Mouse (Mus musculus): ENCODE measurements at regions not wholly inside any gene's neighbourhood (a gene's known extent, or its start where the extent isn't known, plus 50 kb on each side); places are given as distances from the start of the nearest gene placed in this dataset.
A peak's percentile ranks its signal among the peaks of the same experiment; 100 is the strongest.

- no peak for TF ChIP-seq CTCF (IDR thresholded peaks at IDR 0.05; ENCODE audit: low read depth)
- TF ChIP-seq EP300 (IDR thresholded peaks at IDR 0.05; ENCODE audit: low read depth) = no peak
- Histone ChIP-seq H3K27me3 (ENCODE audit: insufficient read depth, low read length) (no peaks in the 10 kb centered on the region), H3K9me3 (ENCODE audit: low read length) (no peaks in the 10 kb centered on the region), H3K4me2 (ENCODE audit: low read depth, low read length) (no peak overlapping the region), H3K4me1 (ENCODE audit: insufficient read depth) (no peaks in the 10 kb centered on the region), H3K27ac (ENCODE audit: low read depth) (no peak overlapping the region), H3K4me3 (ENCODE audit: low read depth, low read length) (no peak overlapping the region), H3K36me3 (replicated peaks; ENCODE audit: insufficient read depth, low read length) (no peaks in the 10 kb centered on the region), H3K9ac (replicated peaks) (no peak overlapping the region)
- WGBS (ENCODE audit: insufficient replicate concordance) = 81% methylated on average over 2 of the region's 2 CpGs
- no peak for DNase-seq
- ATAC-seq = no peak
Observed at GRCm38 (mm10) chr17:64505956-64506355, 94.6 kb upstream of the Man2a1 start.

GRCm38 (mm10) chr17:64511139-64511779 is 89.3 kb upstream of the Man2a1 start:
- no peaks in the 10 kb centered on the region for H3K36me3 ChIP-seq (replicated peaks; ENCODE audit: insufficient read depth, low read length)
- no peaks in the 10 kb centered on the region for H3K27me3 ChIP-seq (ENCODE audit: insufficient read depth, low read length)
- no peaks in the 10 kb centered on the region for H3K9me3 ChIP-seq (ENCODE audit: low read length)
- no peak overlapping the region for H3K4me3 ChIP-seq (ENCODE audit: low read depth, low read length)
- H3K27ac ChIP-seq (ENCODE audit: low read depth) = no peak overlapping the region
- no peak for DNase-seq
- no peaks in the 10 kb centered on the region for H3K4me1 ChIP-seq (ENCODE audit: insufficient read depth)
- H3K4me2 ChIP-seq (ENCODE audit: low read depth, low read length) = no peak overlapping the region
- no peak for ATAC-seq
- 73% methylated on average over 3 of the region's 3 CpGs for WGBS (ENCODE audit: insufficient replicate concordance)
- TF ChIP-seq CTCF (IDR thresholded peaks at IDR 0.05; ENCODE audit: low read depth) (no peak), EP300 (IDR thresholded peaks at IDR 0.05; ENCODE audit: low read depth) (no peak)
- H3K9ac ChIP-seq (replicated peaks) = no peak overlapping the region

- DNase-seq (peak; percentile 19), ATAC-seq (no peak)
- TF ChIP-seq EP300 (IDR thresholded peaks at IDR 0.05; ENCODE audit: low read depth) (no peak), CTCF (IDR thresholded peaks at IDR 0.05; ENCODE audit: low read depth) (peak; percentile 71)
- Histone ChIP-seq H3K27me3 (ENCODE audit: insufficient read depth, low read length) (no peaks in the 10 kb centered on the region), H3K4me3 (ENCODE audit: low read depth, low read length) (no peak overlapping the region), H3K4me2 (ENCODE audit: low read depth, low read length) (no peak overlapping the region), H3K9me3 (ENCODE audit: low read length) (no peaks in the 10 kb centered on the region), H3K36me3 (replicated peaks; ENCODE audit: insufficient read depth, low read length) (no peaks in the 10 kb centered on the region), H3K9ac (replicated peaks) (no peak overlapping the region), H3K27ac (ENCODE audit: low read depth) (no peak overlapping the region), H3K4me1 (ENCODE audit: insufficient read depth) (no peaks in the 10 kb centered on the region)
- 63% methylated on average over 8 of the region's 8 CpGs for WGBS (ENCODE audit: insufficient replicate concordance)
Observed at GRCm38 (mm10) chr17:64522213-64522612, 78.3 kb upstream of the Man2a1 start.

GRCm38 (mm10) chr17:64523899-64524298 is 76.6 kb upstream of the Man2a1 start:
- Histone ChIP-seq H3K27ac (ENCODE audit: low read depth) (no peak overlapping the region), H3K36me3 (replicated peaks; ENCODE audit: insufficient read depth, low read length) (no peaks in the 10 kb centered on the region), H3K27me3 (ENCODE audit: insufficient read depth, low read length) (no peaks in the 10 kb centered on the region), H3K4me1 (ENCODE audit: insufficient read depth) (no peaks in the 10 kb centered on the region), H3K9me3 (ENCODE audit: low read length) (no peaks in the 10 kb centered on the region), H3K4me2 (ENCODE audit: low read depth, low read length) (no peak overlapping the region), H3K9ac (replicated peaks) (no peak overlapping the region), H3K4me3 (ENCODE audit: low read depth, low read length) (no peak overlapping the region)
- no peak for ATAC-seq
- DNase-seq = no peak
- TF ChIP-seq CTCF (IDR thresholded peaks at IDR 0.05; ENCODE audit: low read depth) = no peak
- TF ChIP-seq EP300 (IDR thresholded peaks at IDR 0.05; ENCODE audit: low read depth) = no peak
- WGBS (ENCODE audit: insufficient replicate concordance) = 79% methylated on average over 8 of the region's 8 CpGs

- 61% methylated on average over 7 of the region's 7 CpGs for WGBS (ENCODE audit: insufficient replicate concordance)
Observed at GRCm38 (mm10) chr17:64527817-64528216, 72.7 kb upstream of the Man2a1 start.

GRCm38 (mm10) chr17:64528476-64528875 is 72.1 kb upstream of the Man2a1 start:
- TF ChIP-seq CTCF (IDR thresholded peaks at IDR 0.05; ENCODE audit: low read depth) (no peak), EP300 (IDR thresholded peaks at IDR 0.05; ENCODE audit: low read depth) (no peak)
- no peaks in the 10 kb centered on the region for H3K4me1 ChIP-seq (ENCODE audit: insufficient read depth)
- no peak for DNase-seq
- no peaks in the 10 kb centered on the region for H3K27me3 ChIP-seq (ENCODE audit: insufficient read depth, low read length)
- no peaks in the 10 kb centered on the region for H3K36me3 ChIP-seq (replicated peaks; ENCODE audit: insufficient read depth, low read length)
- ATAC-seq = no peak
- H3K4me3 ChIP-seq (ENCODE audit: low read depth, low read length) = no peak overlapping the region
- no peak overlapping the region for H3K9ac ChIP-seq (replicated peaks)
- no peak overlapping the region for H3K27ac ChIP-seq (ENCODE audit: low read depth)
- H3K4me2 ChIP-seq (ENCODE audit: low read depth, low read length) = no peak overlapping the region
- 79% methylated on average over 7 of the region's 7 CpGs for WGBS (ENCODE audit: insufficient replicate concordance)
- no peaks in the 10 kb centered on the region for H3K9me3 ChIP-seq (ENCODE audit: low read length)

More at GRCm38 (mm10) chr17:64527817-64528216, 72.7 kb upstream of the Man2a1 start:
- H3K9me3 ChIP-seq (ENCODE audit: low read length) = no peaks in the 10 kb centered on the region
- H3K27me3 ChIP-seq (ENCODE audit: insufficient read depth, low read length) = no peaks in the 10 kb centered on the region
- no peak overlapping the region for H3K4me2 ChIP-seq (ENCODE audit: low read depth, low read length)
- H3K27ac ChIP-seq (ENCODE audit: low read depth) = no peak overlapping the region
- H3K9ac ChIP-seq (replicated peaks) = no peak overlapping the region
- TF ChIP-seq EP300 (IDR thresholded peaks at IDR 0.05; ENCODE audit: low read depth) (no peak), CTCF (IDR thresholded peaks at IDR 0.05; ENCODE audit: low read depth) (no peak)
- H3K36me3 ChIP-seq (replicated peaks; ENCODE audit: insufficient read depth, low read length) = no peaks in the 10 kb centered on the region
- H3K4me1 ChIP-seq (ENCODE audit: insufficient read depth) = no peaks in the 10 kb centered on the region
- no peak overlapping the region for H3K4me3 ChIP-seq (ENCODE audit: low read depth, low read length)
- no peak for DNase-seq
- no peak for ATAC-seq

Measured in liver, postnatal 0 days (tissue).